Mouse (Mus musculus): ENCODE results near the gene 4930558K02Rik.

- TF ChIP-seq POLR2A (IDR thresholded peaks at IDR 0.05; ENCODE audit: low read depth, low read length) (no peak), CTCF (IDR thresholded peaks at IDR 0.05; ENCODE audit: extremely low read depth, insufficient read length, insufficient replicate concordance, low read depth, low read length) (peak; percentile 36; the same call in 1 of the 2 replicates)
Observed at GRCm38 (mm10) chr1:161976255-161977182, 2.9 kb downstream of the 4930558K02Rik start.

Data from small intestine, adult 2 months (tissue).